Mouse (Mus musculus) erythroid progenitor cell, adult 5-6 weeks (primary cell): ENCODE measurements around the gene Atp6v1g2. TPM values are rescaled to one million over a fixed set of nuclear protein-coding genes. Genes with fewer than 3 reads are reported as not detected.

Source experiments
- ATAC-seq: replicated peaks from 2 replicates; pipeline ENCODE4 v1.8.0; 2016; ENCODE audit warnings: moderate number of reproducible peaks, mild to moderate bottlenecking, moderate TSS enrichment, inconsistent platforms; ENCODE audit not compliant: poor library complexity, low FRiP score, severe bottlenecking
- total RNA-seq, 2 experiments: library from RNA; stranded (forward) in 1 of 2; stranded (reverse) in 1 of 2; fragments of 150-400 nt in 1 of 2; fragments of 186-747, 209-891 nt in 1 of 2; gene quantifications; 2 replicates each; pipeline versions ENCODE4 v1.2.3 to v1.2.4; 2015 to 2017; ENCODE audit warnings: low replicate concordance in 2 of 2

The Atp6v1g2 gene
- total RNA-seq, 2 experiments from 2014 or later: not detected

GRCm38 (mm10) chr17:35251162-35251719 is 17.8 kb downstream of the Atp6v1g2 start:
- no peak for ATAC-seq

- ATAC-seq: no peak
Observed at GRCm38 (mm10) chr17:35251981-35252380, 18.5 kb downstream of the Atp6v1g2 start.

- ATAC-seq: no peak
Observed at GRCm38 (mm10) chr17:35252619-35253292, 19.3 kb downstream of the Atp6v1g2 start.

- ATAC-seq: no peak
Observed at GRCm38 (mm10) chr17:35253293-35254093, 20.0 kb downstream of the Atp6v1g2 start.

- ATAC-seq: peak; percentile 69
Observed at GRCm38 (mm10) chr17:35254241-35255098, 21.0 kb downstream of the Atp6v1g2 start.

GRCm38 (mm10) chr17:35255301-35255700 is 21.8 kb downstream of the Atp6v1g2 start:
- no peak for ATAC-seq

GRCm38 (mm10) chr17:35255704-35256103 is 22.2 kb downstream of the Atp6v1g2 start:
- ATAC-seq: no peak

GRCm38 (mm10) chr17:35257378-35257777 is 23.9 kb downstream of the Atp6v1g2 start:
- no peak for ATAC-seq

GRCm38 (mm10) chr17:35257824-35258491 is 24.5 kb downstream of the Atp6v1g2 start:
- ATAC-seq: peak; percentile 76

GRCm38 (mm10) chr17:35258492-35259478 is 25.3 kb downstream of the Atp6v1g2 start:
- ATAC-seq: no peak

GRCm38 (mm10) chr17:35259621-35260020 is 26.2 kb downstream of the Atp6v1g2 start:
- no peak for ATAC-seq

- ATAC-seq: no peak
Observed at GRCm38 (mm10) chr17:35261651-35262050, 28.2 kb downstream of the Atp6v1g2 start.

GRCm38 (mm10) chr17:35262664-35263522 is 29.4 kb downstream of the Atp6v1g2 start, which contains the start of gene H2-D1:
TSS of gene H2-D1 (plus strand) at chr17:35262730.
- ATAC-seq: peak; percentile 94

GRCm38 (mm10) chr17:35263523-35263883 is 30.0 kb downstream of the Atp6v1g2 start:
- no peak; the same call in 1 of the 2 replicates for ATAC-seq

GRCm38 (mm10) chr17:35267399-35268086 is 34.1 kb downstream of the Atp6v1g2 start:
- no peak for ATAC-seq

- no peak for ATAC-seq
Observed at GRCm38 (mm10) chr17:35269653-35270347, 36.3 kb downstream of the Atp6v1g2 start.
